ENCODE assay signal across 23 mouse cellular contexts in genomic region chr13:52196917-52197316, GRCm38 (mm10).
DNase-seq lines count a peak whose midpoint lies in the region; ATAC-seq lines count a peak whose summit lies in the region.
"Had no signal": no experiment of that assay in that cellular context is flagged by ENCODE, and none has a peak within 500 bp of the region (broad histone marks: within the 10 kb centered on the region; RNA-seq: fewer than 3 reads in every experiment).

No protein-coding gene starts in this region.

- H3K9me3 ChIP-seq in heart, embryonic 10.5 days: no peaks in the 10 kb centered on the region
- H3K9me3 ChIP-seq in megakaryocyte, embryonic 14.5 days: no peaks in the 10 kb centered on the region
- H3K9me3 ChIP-seq: forebrain, embryonic 10.5 days; heart, embryonic 13.5 days; hindbrain, embryonic 10.5 days; midbrain, embryonic 12.5 days; neural tube, embryonic 15.5 days had no signal

- intact Hi-C loops in heart, postnatal 10 days (cut with DNase I): no loop called here

- H3K4me3 ChIP-seq in heart, embryonic 10.5 days: no peak overlapping the region
- peak overlapping the region; percentile 1 for H3K4me3 ChIP-seq in megakaryocyte, embryonic 14.5 days (replicated peaks)
- H3K4me3 ChIP-seq: forebrain, embryonic 10.5 days; heart, embryonic 13.5 days; hindbrain, embryonic 10.5 days; midbrain, embryonic 12.5 days; neural tube, embryonic 15.5 days had no signal

- no peak overlapping the region for H3K27ac ChIP-seq in heart, embryonic 10.5 days
- H3K27ac ChIP-seq: forebrain, embryonic 10.5 days; heart, embryonic 13.5 days; hindbrain, embryonic 10.5 days; hindbrain, postnatal 0 days; liver, embryonic 14.5 days; midbrain, embryonic 12.5 days; neural tube, embryonic 15.5 days had no signal

- 67% methylated on average over 5 of the region's 5 CpGs for WGBS in heart, embryonic 10.5 days

- H3K36me3 ChIP-seq in heart, embryonic 10.5 days: no peaks in the 10 kb centered on the region
- no peaks in the 10 kb centered on the region for H3K36me3 ChIP-seq in megakaryocyte, embryonic 14.5 days (replicated peaks; ENCODE audit: low read length)
- H3K36me3 ChIP-seq: forebrain, embryonic 10.5 days; heart, embryonic 13.5 days; hindbrain, embryonic 10.5 days; midbrain, embryonic 12.5 days; neural tube, embryonic 15.5 days had no signal

- DNase-seq in adrenal gland, postnatal 14 days: peak; percentile 39
- no peak for DNase-seq in adrenal gland, adult 2 months
- peak; percentile 31 to 36 for DNase-seq in heart, postnatal 10 days
- DNase-seq in heart, embryonic 10.5 days (ENCODE audit: low spot score): no peak
- DNase-seq in ovary, postnatal 10 days (ENCODE audit: low spot score): no peak
- DNase-seq: cerebellum, adult 18-20 months; cerebellum, postnatal 14 days; gastrocnemius, postnatal 14 days; kidney, adult 9 months; kidney, postnatal 14 days; thymus, adult 2 months; thymus, postnatal 4 days had no signal

- no peak for ATAC-seq in megakaryocyte, adult 5-6 weeks (ENCODE audit: poor library complexity, severe bottlenecking)
- ATAC-seq: forebrain, embryonic 16.5 days; hindbrain, postnatal 0 days; intestine, embryonic 16.5 days had no signal

- H3K4me1 ChIP-seq in heart, embryonic 10.5 days: peaks cover 15% of the 10 kb centered on the region
- peaks cover 60% of the 10 kb centered on the region for H3K4me1 ChIP-seq in megakaryocyte, embryonic 14.5 days

- no peaks in the 10 kb centered on the region for H3K27me3 ChIP-seq in heart, embryonic 10.5 days (ENCODE audit: insufficient read depth, poor library complexity, severe bottlenecking)
- peaks cover 60% of the 10 kb centered on the region for H3K27me3 ChIP-seq in megakaryocyte, embryonic 14.5 days (replicated peaks)
- H3K27me3 ChIP-seq: heart, embryonic 13.5 days had no signal

Comparison
In these comparisons a context has a peak if more than half of its experiments do, and no peak if none do; other contexts are left out.
1. DNase-seq: peak in adrenal gland, postnatal 14 days (single experiment) and heart, postnatal 10 days (2 of 2); none in adrenal gland, adult 2 months (single experiment), heart, embryonic 10.5 days (single experiment) and ovary, postnatal 10 days (single experiment).